Mouse (Mus musculus) lung, postnatal 0 days (tissue): Measurements from ENCODE around the gene Kazn.

ENCODE experiments used
- CTCF ChIP-seq: IDR thresholded peaks from 2 replicates; pipeline ENCODE4 v1.5.1; 2016; ENCODE audit warnings: antibody characterized with exemption, mild to moderate bottlenecking
- EP300 ChIP-seq: IDR thresholded peaks from 2 replicates; pipeline ENCODE4 v1.6.1; 2016; ENCODE audit warnings: antibody characterized with exemption, mild to moderate bottlenecking, control low read depth

- peak; percentile 40 for TF ChIP-seq CTCF
- TF ChIP-seq EP300 = no peak
These were observed 154.9 kb downstream of the Kazn start, which contains the start of gene Tmem51 for GRCm38 (mm10) chr4:142084131-142084899.
